ENCODE assay signal across 24 mouse cellular contexts in the genomic region with DNA sequence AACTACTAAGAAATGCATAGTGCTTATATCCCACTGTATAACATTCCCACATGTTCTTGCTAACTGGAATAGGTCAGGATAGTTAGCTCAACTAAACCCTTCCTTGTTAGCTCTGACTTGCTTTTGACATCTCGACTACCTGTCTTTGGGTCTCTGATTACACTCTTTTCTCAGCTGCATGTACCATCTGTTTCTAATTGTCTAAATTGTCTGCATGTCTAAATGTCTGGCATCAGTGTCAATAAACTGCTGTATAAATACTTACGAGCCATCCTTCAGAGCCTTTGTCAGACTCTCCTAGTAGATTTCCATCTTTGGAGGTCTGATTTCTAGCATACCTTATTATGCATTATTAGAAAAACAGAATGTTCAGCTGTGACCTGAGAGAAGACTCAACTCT.
DNase-seq lines count a peak whose midpoint lies in the region; ATAC-seq lines count a peak whose summit lies in the region.
"Had no signal": no experiment of that assay in that cellular context is flagged by ENCODE, and none has a peak within 500 bp of the region (broad histone marks: within the 10 kb centered on the region; RNA-seq: fewer than 3 reads in every experiment).

No protein-coding gene starts in this region.

- no peaks in the 10 kb centered on the region for H3K4me1 ChIP-seq in embryonic facial prominence, embryonic 14.5 days (ENCODE audit: control insufficient read depth, insufficient read depth, low read length)
- H3K4me1 ChIP-seq: embryonic facial prominence, embryonic 15.5 days; heart, embryonic 12.5 days; heart, embryonic 15.5 days; hindbrain, embryonic 10.5 days; hindbrain, embryonic 15.5 days had no signal

- H3K4me3 ChIP-seq in embryonic facial prominence, embryonic 14.5 days (ENCODE audit: low read depth, low read length): no peak overlapping the region
- H3K4me3 ChIP-seq: embryonic facial prominence, embryonic 15.5 days; heart, embryonic 12.5 days; heart, embryonic 15.5 days; hindbrain, embryonic 10.5 days; hindbrain, embryonic 15.5 days had no signal

- no peak overlapping the region for H3K4me2 ChIP-seq in embryonic facial prominence, embryonic 14.5 days (ENCODE audit: low read depth, low read length)
- H3K4me2 ChIP-seq: embryonic facial prominence, embryonic 15.5 days; heart, embryonic 12.5 days; heart, embryonic 15.5 days; hindbrain, embryonic 15.5 days had no signal

- no peak for ATAC-seq in embryonic facial prominence, embryonic 14.5 days (ENCODE audit: low read depth)
- ATAC-seq: CD4-positive, CD25-positive, alpha-beta regulatory T cell, adult 4 months; forebrain, embryonic 14.5 days; forebrain, postnatal 0 days; intestine, postnatal 0 days had no signal

- peak; percentile 61 for DNase-seq in embryo, embryonic 10.5 days (ENCODE audit: low spot score)
- peak; percentile 17 for DNase-seq in embryo, embryonic 9.5 days (ENCODE audit: extremely low spot score)
- DNase-seq in embryonic facial prominence, embryonic 14.5 days (ENCODE audit: low spot score): peak; percentile 19
- DNase-seq in kidney, postnatal 10 days: no peak
- no peak for DNase-seq in spleen, postnatal 14 days (ENCODE audit: low spot score in 2 of 2)
- no peak for DNase-seq in urinary bladder, postnatal 4 days (ENCODE audit: low spot score in 2 of 2)
- DNase-seq: adrenal gland, adult 2 months; adrenal gland, postnatal 14 days; cerebellum, adult 11 months; cerebellum, adult 8-10 months; cerebellum, postnatal 14 days; forebrain, postnatal 0 days; gastrocnemius, postnatal 25 days; heart, adult 18-20 months; heart, postnatal 10 days; heart, postnatal 36 days had no signal

- no peak overlapping the region for H3K9ac ChIP-seq in embryonic facial prominence, embryonic 14.5 days (ENCODE audit: low read depth, low read length)
- H3K9ac ChIP-seq: embryonic facial prominence, embryonic 15.5 days; forebrain, postnatal 0 days; heart, embryonic 12.5 days; heart, embryonic 15.5 days; hindbrain, embryonic 15.5 days had no signal

- no peak overlapping the region for H3K27ac ChIP-seq in embryonic facial prominence, embryonic 14.5 days (replicated peaks; ENCODE audit: low read depth, low read length)
- H3K27ac ChIP-seq: embryonic facial prominence, embryonic 15.5 days; heart, embryonic 15.5 days; hindbrain, embryonic 10.5 days; hindbrain, embryonic 15.5 days had no signal

- H3K27me3 ChIP-seq in embryonic facial prominence, embryonic 14.5 days (replicated peaks; ENCODE audit: control insufficient read depth, insufficient read depth, low read length): no peaks in the 10 kb centered on the region
- H3K27me3 ChIP-seq: embryonic facial prominence, embryonic 15.5 days; heart, embryonic 12.5 days; heart, embryonic 15.5 days; hindbrain, embryonic 15.5 days had no signal

- 18% methylated on average over 2 of the region's 2 CpGs for WGBS in embryonic facial prominence, embryonic 14.5 days

- no peaks in the 10 kb centered on the region for H3K36me3 ChIP-seq in embryonic facial prominence, embryonic 14.5 days (ENCODE audit: control insufficient read depth, insufficient read depth, low read length)
- H3K36me3 ChIP-seq: embryonic facial prominence, embryonic 15.5 days; heart, embryonic 12.5 days; heart, embryonic 15.5 days; hindbrain, embryonic 10.5 days; hindbrain, embryonic 15.5 days had no signal

- peaks cover 2% of the 10 kb centered on the region; the same call in 1 of the 2 replicates for H3K9me3 ChIP-seq in embryonic facial prominence, embryonic 14.5 days (ENCODE audit: control insufficient read depth, low read length)
- H3K9me3 ChIP-seq: embryonic facial prominence, embryonic 15.5 days; heart, embryonic 12.5 days; heart, embryonic 15.5 days; hindbrain, embryonic 10.5 days; hindbrain, embryonic 15.5 days had no signal

Comparison
In these comparisons a context has a peak if more than half of its experiments do, and no peak if none do; other contexts are left out.
1. DNase-seq: peak in embryo, embryonic 10.5 days (single experiment), embryo, embryonic 9.5 days (single experiment) and embryonic facial prominence, embryonic 14.5 days (single experiment); none in kidney, postnatal 10 days (single experiment), spleen, postnatal 14 days (0 of 2) and urinary bladder, postnatal 4 days (0 of 2).